Mouse (Mus musculus) kidney, postnatal 36 days (tissue): ENCODE data around the gene Gpatch4.

ENCODE experiments used
- DNase-seq, 2 experiments: peaks; one replicate each; pipeline ENCODE4 v3.0.0; 2021 to 2022; ENCODE audit warnings: mixed read lengths in 2 of 2

Gpatch4 gene

DNA sequence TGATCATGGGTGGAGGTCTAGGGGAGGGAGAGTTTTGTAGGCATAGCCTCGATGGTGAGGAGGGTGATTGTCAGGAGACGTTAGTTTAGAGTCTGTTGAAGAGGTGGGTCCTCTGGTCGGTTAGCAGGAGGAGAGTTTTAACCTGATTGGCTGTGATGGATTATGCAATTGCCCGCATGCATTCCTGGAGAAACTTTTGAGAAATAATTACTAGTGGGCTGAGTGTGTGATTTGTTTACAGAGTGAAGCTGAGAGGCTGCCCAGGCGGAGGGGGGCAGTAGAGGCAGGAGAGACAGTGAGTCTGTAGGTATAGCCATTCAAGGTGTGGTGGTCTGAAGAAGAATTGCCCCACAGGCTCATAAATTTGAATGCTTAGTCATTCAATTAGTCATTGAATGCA is 9.4 kb upstream of the Gpatch4 start:
- no peak for DNase-seq

DNA sequence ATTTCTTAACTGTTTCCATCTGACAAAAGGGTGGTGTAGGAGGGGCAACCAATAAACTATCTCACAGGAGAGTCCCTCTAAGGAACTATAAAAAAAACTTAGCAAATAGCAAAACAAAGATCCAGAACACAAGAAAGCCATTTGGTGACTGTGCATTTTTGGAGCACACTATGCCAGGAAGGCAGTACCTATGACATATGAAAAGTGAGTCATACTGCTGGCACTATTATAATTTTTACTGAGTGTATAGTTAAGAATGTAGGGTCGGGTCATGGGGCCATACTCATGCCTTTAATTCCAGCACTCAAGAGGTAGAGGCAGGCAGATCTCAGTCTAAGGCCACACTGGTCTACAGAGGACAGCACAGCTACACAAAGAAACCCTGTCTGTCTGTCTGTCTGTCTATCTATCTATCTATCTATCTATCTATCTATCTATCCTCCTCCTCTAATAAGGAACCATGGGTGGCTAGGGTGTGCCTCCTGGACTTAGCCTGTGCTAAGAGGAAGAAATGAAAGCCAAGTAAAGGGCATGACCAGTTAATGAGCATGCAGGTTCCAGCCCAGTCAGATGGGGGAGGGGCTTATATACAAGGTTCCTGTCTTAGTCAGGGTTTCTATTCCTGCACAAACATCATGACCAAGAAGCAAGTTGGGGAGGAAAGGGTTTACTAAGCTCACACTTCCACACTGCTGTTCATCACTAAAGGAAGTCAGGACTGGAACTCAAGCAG is 7.2 kb upstream of the Gpatch4 start:
- no peak for DNase-seq

DNA sequence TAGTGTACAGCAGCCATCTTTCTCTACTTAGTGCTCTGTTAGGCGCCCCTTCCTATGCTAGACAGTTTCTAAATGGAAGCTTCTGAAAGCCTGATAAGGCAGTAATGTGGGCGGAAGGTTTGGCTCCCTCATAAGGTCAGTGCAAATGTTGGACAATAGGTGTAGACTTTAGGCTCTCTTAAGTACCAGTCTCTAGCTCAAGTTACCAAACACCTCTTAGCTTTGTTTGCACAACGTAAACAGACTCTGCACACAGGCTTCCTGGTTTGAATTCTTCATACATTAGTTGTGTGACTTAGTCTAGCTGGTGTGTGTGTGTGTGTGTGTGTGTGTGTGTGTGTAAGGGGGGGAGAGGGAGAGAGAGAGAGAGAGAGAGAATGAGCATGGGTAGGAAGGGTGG is 6.6 kb downstream of the Gpatch4 start:
- no peak for DNase-seq

DNA sequence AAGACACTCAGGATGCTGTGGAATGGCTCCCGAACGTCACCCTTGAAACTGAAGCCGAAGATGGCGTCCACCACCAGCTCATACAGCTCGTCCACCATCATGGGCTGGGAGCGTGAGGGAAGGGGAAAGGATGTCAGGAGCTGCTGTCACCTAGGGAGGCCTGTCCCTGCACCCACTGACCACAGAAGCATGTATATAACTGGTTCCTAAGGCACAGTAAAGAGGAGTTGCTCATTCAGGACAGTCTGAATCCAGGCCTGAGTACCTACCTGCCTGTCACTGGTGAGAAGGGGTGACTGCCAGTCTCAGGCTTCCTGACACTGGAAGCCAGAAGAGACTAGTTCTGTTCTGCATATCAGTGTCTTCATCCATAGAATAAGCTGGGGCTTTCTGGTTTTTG is 14.1 kb downstream of the Gpatch4 start:
- DNase-seq: no peak

DNA sequence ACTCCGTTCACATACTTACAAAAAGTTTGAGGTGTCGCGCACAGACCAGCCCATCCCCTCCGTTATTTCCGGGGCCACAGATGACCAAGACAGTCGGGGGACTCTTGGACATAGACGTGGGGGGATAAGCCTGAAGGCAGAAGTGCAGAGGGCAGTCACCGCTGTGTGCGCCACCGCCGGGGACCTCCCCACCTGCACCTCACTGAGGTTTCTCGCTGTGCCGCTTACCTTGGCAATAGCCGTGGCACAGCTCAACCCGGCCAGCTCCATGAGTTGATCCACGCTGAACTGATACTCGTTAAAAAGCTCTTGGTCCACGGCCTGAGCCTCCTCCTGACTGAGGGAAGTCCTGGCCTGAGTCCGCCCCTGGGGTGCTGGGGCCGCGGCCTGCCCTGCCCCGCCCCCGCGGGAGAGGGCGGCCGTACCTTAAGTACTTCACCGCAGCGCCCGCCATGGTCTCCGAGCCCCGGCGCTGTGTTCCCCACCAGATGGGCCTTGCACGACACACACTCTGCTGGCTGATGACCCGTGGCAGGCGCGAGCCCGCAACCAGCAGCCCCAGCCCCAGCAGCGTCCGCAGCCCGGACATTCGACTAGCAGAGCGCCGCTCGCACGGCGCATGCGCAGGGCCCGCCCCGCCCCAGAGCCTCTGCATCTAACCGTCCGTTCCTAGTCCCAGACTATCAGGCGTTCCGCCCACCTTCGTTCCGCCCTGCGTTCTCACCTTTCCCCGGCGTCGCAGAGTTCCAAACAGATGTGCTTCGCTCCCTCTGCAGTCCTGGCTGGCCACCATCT is 15.2 kb downstream of the Gpatch4 start, which contains the start of gene Naxe:
Gene Naxe, minus strand, starts transcription at position 594 of the 795 bp plus-strand sequence.
- peak; percentile 88 to 91 for DNase-seq

DNA sequence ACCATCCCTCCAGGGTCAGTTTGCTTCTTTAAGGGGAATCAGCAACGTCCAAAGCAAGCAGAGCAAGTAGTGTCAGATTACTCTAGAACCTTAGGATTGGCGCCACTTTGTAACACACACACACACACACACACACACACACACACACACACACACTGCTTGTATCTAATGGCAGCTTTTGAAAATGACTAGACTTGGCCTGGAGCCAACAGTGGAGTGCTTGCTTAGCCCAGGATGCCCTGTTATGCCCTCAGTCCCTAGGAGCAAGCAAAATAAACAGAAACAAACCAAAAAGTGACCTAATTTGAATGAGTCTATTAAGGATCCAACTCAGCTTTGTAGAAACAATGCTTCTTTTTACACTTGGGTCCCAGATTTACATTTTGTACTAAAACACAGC is 25.5 kb downstream of the Gpatch4 start:
- peak in 1 of 2 experiments; percentile 12 for DNase-seq

DNA sequence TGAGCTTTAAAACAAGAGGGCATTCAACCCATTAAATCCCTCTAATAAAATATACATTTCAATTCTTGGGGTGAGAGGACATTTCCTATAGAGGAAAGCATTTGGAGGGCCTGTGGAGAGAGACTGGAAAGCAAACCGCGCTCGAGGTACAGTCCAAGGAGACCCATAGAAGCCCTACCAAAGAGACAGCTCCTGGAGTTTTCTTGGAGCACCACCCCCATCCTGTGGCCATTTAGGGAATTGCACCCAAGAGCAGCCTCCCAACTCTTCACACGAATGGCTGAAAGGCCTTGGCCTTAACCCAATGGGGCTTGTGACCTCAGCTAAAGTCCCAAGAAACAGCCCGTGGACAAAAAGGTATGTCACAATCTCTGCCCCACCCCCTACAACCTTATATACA is 28.9 kb downstream of the Gpatch4 start:
- DNase-seq: peak; percentile 83 to 91

DNA sequence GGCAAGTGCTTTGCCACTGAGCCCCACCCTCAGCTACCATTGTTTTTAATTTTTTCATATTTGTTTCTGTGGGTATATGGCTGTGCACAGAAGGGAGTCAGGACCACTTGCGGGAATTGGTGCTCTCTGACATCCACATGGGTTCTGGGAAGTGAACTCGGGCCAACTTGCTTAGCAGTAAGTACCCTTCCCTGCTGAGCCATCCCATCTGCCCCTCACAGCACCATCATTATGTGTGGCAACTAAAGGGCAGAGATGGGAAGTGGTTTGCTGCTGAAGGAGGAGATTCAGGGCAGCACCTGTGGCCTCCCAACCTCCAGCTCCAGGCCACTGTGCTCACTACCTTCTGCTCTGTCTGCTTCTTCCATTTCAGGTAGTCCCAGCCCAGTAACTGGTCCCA is 30.7 kb downstream of the Gpatch4 start:
- DNase-seq: no peak

DNA sequence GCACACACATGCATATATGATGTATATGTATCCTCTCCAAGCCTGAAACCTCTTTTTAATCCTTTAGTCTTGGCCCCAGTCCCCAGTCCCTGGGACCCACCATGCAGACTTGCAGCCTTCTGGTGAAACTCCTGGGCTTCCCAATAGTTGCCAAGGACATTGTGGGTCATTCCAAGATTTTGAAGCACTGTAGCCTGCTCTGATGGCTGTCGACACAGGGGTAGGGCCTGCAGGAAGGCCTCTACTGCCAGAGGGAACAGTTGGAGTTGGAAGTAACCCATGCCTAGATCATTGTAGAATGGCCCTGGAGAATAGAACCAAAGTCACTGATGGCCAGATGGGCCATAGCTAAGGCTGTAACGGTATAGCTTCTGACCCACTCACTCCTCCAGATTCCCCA is 31.4 kb downstream of the Gpatch4 start:
- no peak for DNase-seq

DNA sequence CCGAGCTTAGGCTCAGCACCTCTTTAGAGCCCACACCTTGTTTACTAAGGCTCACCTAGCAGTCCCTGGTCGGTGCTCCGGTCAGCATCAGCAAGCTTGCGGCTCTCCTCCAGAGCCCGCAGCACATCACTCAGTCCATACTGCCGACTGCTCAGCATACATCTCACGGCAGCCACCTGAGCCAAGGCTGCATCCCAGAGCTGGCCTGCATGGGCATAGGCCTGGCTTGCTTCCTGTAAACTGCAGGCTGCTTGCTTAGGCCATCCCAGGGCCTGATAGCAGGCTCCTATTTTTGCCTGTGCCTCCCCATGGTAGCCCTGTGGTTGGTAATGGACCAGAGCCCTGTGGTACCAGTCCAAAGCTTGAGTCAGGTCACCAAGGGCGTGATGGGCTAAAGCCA is 31.9 kb downstream of the Gpatch4 start:
- no peak for DNase-seq

DNA sequence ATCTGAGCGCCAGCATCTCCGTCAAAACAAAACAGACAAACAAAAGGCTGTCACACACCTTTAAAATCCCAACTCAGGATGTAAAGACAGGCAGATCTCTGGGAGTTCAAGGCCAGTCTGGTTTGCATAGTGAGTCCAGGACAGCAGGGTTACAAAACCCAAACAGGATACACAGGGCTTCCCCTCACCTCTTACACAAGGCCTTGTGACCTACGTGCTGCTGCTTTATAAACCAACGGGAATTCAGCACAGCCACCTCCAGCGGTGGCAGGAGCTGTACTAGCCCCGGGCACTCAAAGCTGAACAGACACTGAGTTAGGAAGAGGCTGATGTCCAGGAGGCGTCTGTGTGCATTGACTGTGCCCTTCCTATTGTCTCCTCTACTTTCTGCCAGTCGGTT is 34.5 kb downstream of the Gpatch4 start:
- no peak for DNase-seq

DNA sequence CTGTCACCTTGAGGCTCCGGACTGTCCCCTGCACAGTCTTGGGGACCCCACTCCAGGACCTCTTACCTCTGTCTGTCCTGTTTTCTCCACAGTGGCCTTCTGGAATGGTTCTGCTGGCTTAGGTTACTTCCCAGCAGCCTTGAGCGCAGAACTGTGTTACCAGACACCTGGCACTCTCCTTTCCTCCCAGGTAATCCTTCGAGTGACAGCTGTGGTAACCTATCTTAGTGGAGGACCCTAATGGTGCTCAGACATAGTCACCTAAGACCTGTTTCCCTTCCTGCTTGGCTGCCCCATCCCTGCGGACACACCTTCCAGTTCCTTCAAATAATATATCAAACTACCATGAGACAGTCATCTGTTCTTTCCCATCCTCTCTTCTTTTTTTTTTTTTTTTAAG is 35.3 kb downstream of the Gpatch4 start, which contains the start of gene Ttc24:
Gene Ttc24, minus strand, starts transcription at position 101 of the 400 bp plus-strand sequence.
- no peak for DNase-seq

DNA sequence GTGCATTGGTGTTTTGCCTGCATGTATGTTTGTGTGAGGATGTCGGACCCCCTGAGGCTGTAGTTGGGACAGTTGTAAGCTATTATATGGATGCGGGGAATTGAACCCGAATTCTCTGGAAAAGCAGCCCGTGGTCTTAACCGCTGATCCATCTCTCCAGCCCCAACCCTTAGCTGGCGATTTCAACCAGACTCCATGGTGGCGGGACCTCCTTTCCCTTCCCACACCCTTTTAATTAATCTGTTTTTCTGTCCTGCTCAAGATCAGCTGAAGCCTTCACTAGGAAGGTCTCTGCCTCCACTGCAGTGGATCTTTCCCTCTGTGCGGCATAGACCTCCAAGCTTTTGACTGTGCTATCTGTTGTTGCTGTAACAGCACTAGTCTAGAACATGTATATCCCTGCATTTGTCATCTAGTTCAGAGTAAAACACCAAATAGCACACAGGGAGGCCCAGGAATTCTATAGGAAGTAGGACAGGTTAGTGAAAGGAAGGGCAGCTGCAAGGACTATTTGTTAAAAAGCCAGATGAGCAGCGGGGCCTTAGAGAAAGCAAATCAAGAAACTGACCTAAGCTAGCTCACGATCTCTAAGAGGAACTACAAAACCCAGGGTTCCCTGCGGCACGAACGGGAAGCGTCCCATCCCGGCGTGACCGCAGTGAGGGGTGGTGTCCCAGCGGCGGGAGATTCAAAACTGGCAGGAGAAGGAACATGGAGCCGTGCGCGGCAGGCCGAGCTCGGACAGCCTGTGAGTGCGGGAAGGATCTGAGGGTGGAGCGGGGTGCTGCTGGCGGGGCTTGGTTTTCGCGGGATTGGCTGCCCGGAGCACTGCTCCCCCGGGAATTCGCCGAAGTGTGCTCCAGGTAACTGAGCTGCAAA is 38.7 kb downstream of the Gpatch4 start, which contains the start of gene Iqgap3:
Gene Iqgap3, plus strand, starts transcription at position 627 of the 879 bp plus-strand sequence.
- peak; percentile 94 to 96 for DNase-seq

DNA sequence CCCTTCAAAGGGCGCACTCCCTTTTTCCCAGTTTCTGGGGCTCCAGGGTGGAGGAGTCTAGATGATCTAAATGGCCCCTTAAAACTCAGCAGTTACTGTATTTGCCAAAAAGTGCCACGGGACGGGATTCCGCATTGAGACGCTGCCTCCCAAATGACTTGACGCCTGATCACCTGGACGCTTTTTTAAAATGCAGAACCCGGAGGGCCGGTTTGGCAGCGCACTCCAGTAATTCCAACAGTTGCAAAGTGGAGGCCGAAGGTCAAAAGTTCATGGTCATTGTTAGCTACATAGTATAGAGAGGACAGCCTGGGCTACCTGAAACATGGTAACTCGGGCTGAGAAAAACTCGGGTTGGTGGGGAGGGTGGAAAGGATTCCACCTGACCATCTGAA is 39.3 kb downstream of the Gpatch4 start:
- DNase-seq: no peak

DNA sequence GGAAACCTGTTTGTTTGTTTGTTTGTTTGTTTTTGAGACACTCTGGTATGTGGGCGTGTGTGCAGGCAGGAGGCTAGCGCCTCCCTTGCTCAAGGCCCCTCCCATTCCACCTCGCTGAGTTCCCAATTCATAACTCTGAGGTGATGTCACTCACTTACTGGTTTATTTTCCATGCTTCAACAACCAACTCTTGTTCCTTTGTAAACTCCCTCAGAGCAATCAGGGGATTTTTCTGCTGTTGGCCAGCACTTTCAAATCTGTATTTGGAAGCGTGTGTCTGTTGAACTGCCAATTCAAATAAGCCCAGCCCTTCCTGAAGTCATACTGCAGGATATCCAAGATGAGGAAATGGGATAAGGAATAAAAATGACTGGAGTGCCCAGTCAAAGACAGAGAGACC is 39.8 kb downstream of the Gpatch4 start:
- DNase-seq: peak in 1 of 2 experiments; percentile 11

DNA sequence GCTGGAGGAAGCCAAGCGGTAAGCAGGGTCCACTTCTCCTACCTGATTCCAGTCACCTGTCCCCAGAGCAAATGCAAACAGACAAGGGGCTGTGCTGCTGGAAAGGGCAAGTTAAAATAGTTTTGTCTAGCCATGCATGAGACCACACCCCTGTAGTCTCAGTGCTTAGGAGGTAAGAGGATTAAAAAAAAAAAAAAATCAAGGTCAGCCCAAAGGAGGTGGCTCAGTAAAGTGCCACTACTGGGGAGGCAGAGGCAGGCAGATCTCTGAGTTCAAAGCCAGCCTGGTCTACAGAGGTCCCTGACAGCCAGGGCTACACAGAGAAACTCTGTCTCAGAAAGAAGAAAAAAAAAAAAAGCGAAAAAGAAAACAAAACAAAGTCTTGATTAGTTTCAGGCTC is 41.1 kb downstream of the Gpatch4 start:
- no peak for DNase-seq

DNA sequence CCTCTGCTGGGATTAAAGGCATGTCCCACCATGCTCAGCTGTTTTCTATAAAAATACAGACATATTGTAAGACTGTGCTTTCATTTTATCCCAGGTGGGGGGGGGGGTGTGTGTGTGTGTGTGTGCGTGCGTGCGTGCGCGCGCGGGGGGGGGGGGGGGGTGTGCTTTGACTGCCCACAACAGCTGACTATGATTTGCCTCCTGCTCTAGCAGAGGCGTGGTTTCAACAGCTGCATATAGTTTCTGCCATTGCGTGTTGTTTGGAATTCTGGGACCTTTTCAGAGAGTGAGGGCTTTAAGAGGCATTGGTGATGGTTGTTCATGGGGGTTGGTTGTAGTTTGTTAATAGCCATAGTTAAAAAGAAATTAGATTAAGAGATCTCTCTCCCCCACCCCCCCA is 42.6 kb downstream of the Gpatch4 start:
- no peak for DNase-seq

DNA sequence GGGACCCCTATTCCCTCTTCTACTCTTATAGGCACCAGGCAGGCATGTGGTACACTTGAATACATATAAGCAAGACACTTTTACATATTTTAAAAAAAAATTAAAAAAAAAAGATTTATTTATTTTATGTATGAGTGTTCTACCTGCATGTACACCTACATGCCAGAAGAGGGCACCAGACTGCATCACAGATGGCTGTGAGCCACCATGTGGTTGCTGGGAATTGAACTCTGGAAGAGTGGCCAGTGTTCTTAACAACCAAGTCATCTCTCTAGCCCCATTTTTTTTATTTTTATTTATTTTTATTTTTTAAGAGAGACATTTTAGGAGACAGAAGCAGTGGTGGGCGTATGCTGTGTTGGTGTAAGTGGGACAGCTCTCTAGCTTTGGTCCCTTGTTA is 44.8 kb downstream of the Gpatch4 start:
- peak; percentile 36 to 56 for DNase-seq

DNA sequence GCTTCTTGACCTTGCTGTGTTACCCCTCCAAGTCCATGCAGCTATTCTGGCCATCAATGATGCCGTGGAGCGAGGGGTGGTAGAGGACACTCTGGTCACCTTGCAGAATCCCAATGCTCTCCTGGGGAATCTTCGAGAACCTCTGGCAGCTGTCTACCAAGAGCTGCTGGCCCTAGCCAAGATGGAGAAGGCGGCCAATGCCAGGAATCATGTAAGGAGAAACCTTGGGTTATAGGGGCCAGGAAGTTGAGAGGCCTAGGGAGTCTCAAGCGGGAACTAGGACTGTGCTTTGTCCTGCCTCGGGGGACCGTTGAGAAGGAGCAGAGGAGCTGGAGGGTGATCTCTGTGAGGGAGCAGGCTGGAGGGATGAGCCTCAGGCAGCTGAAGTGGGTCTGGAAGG is 47.2 kb downstream of the Gpatch4 start:
- no peak for DNase-seq

DNA sequence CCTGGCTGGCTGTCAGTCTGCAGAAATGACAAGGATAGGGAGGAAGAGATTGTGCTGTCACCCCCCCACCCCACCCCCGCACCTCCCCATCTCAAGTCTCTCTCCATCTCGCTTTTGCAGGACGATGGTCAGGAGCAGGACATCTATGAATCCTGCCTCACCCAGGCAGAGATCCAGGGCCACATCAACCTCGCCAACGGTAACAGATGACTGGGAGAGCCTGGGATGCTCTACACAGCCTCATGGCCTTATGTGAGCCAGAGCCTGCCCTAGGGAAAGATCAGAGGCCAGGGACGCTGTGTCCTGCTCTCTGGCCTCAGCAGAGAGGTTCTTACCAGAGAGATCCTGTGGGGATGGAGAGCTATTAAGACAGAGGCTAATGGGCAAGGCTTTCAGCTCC is 47.7 kb downstream of the Gpatch4 start:
- no peak for DNase-seq

DNA sequence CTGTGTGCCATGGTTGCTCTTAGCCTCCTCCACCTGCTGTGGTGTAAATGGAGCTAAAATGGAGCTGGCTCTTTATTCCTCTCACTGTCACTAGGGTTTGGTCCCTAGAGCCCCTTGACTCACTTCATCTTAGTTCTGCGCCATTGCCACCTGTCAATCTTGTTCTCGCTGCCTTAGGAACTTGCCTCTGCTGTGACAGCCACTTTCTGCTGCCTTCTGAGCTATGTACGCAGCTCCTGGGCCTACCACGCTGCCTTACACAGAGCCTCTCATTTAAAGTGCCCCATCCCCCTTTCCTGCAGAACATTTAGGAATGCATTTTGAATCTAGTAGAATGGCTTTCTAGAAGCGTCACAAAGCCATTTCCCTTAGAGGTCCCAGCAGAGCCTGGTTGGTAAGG is 51.2 kb downstream of the Gpatch4 start:
- DNase-seq: no peak

DNA sequence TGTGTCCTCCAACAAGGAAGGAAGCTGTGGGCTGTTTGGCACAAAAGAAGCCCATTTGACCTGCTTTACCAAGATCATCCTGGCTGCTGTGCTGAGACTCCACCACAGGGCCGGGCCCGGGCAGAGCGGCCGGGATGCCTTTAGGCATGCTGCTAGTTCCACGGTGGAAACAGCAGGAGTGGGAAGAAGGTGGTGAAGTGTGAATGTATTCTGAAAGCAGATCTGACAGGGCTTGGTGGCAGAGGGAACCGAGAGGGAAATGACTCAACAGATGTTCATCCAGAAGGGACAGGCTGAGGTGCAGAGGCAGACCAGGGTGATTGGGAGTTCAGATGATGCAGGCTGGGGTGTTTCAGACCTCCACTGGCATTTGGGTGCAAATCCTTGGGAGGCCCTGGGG is 54.8 kb downstream of the Gpatch4 start:
- no peak for DNase-seq

DNA sequence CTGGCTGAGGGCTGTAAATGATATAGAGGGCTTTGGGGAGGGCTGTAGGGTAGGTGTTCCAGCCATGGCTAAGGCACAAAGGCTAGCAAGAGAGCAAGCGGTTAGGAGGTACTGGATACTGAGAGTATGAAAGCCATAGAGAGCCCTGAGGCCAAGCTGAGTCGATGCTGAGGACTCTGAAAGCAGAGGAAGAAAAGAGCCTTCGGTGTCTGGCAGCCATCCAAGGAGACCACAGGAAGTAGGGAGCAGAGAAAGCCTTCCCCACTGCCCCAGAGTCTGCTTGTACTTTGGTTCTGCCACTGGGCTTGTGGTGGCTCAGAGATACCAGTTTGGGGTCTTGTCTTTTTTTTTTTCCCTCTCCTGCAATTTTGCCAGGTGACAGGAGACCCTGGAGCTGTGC is 57.3 kb downstream of the Gpatch4 start:
- DNase-seq: no peak
